Mouse (Mus musculus) spleen, postnatal 4 days (tissue): ENCODE results near the gene Lmo2.
"Not testable (repeated sequence)": the region's sequence is repeated elsewhere in the genome, so short reads cannot be mapped to it uniquely, and the experiment has no call there.

Source experiments
- DNase-seq, 2 experiments: peaks; one replicate each; pipeline ENCODE4 v3.0.0; 2022; ENCODE audit warnings: low spot score in 2 of 2

The Lmo2 gene

GRCm38 (mm10) chr2:103977716-103978115 is 19.9 kb downstream of the Lmo2 start:
- no peak for DNase-seq

DNA sequence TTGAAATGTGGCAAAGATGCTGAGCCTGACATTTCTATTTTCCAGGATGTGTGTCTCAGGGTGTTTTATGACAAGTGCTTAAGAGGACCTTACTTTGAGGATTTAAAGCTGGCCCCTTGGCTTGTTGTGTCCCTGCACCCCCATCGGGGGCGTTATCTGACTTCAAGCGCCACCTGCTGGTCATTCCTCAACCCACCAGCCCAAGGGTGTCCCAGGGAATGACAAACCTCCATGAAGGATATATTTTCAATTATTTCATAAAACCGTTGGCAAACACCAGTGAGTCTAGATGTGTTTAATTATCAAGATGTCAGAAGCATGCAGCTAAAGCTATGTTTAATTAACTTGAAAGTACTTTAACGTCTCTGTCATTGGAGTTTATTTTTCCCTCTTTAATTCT is 24.5 kb downstream of the Lmo2 start:
- DNase-seq, result peak; percentile 78 to 93

- no peak for DNase-seq
These were observed 25.4 kb downstream of the Lmo2 start for GRCm38 (mm10) chr2:103983146-103983545.

- DNase-seq, result not testable (repeated sequence)
These were observed 29.8 kb downstream of the Lmo2 start for GRCm38 (mm10) chr2:103987595-103987994.

DNA sequence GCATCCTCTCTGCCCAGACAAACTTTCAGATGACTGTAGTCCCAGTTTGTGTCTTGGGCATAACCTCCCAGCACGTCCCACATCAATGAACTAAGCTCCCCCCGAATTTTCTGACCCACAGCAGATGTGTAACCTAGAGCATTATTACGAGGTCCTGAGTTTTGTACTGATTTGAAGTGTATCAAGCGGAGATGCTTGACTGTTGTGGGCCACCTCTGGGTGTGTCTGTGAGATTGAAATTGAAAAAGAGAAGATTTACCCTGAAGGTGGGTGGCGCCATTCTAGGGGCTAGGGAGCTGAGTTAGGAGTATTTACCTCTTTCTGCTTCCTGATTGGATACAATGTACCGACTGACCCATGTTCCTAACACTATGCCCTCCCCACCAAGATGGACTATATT is 31.9 kb downstream of the Lmo2 start:
- no peak for DNase-seq

- no peak for DNase-seq
These were observed 33.5 kb downstream of the Lmo2 start for GRCm38 (mm10) chr2:103991303-103991702.

GRCm38 (mm10) chr2:103992162-103992561 is 34.4 kb downstream of the Lmo2 start:
- DNase-seq, result no peak

- DNase-seq, result no peak
These were observed 35.0 kb downstream of the Lmo2 start for GRCm38 (mm10) chr2:103992618-103993332.

DNA sequence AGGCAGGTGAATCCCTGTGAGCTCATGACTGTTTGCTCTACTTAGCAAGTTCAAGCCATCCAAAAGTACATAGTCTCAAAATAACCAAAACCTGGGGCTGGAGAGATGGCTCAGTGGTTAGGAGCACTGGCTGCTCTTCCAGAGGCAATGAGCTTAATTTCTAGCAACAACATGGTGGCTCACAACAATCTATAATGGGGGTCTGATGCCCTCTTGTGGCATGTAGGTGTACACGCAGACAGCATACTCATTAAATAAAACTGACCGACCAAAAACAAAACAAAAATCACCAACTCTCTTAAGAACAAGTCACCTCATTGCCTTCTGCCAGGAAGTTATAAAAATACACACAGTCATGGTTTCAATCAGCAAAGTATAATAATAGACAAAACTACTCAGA is 43.3 kb downstream of the Lmo2 start:
- DNase-seq, result no peak

DNA sequence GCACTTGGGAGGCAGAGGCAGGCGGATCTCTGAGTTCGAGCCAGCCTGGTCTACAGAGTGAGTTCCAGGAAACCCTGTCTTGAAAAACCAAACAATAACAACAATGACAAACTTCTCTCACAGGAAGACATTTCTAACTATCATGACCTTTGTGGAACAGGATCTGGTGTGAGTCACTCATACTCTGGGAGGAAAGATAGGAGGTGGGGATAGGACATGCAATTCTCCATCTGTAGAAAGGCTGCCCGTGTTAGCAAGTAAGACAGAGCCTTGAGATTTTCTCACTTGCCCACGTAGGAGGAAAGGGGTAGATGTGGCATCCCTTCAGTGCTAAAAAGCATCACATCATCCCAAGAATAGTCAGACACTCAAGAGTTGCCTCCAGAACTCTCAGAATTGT is 44.1 kb downstream of the Lmo2 start:
- DNase-seq, result no peak

DNA sequence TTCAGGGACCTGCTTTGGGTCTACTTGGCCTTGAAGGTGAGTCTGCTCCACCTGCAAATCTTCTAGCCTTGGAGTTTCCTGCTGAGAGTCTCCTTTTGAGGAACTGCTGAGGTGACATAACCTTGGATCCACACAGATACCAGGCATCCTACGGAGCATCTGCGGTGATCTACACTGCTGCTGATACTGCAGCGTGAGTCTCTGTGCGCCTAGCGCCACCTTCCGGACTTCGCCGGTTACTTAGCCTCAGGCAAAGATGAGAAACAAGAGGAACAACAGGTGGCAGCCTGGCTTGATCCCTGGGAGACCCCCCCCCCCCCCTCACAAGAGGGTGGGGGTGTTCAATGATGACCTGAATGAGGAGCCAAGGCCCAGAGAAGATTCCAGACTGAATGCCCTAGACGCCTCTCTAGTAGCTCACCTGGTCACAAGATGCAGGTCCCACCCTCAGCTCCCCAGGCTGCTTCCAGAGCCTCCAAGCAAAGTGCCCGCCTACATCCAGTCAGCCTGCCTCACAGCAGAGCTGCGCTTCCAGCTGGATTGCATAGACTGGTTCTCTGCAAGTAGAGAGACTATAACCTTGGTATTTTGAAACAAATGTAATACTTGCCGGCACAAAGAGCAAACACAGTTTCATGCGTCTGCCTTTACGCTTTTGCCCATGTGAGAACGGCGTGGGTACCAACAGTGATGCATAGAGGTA is 45.1 kb downstream of the Lmo2 start:
- peak; percentile 70 to 86 for DNase-seq

- DNase-seq, result no peak
These were observed 50.2 kb downstream of the Lmo2 start for GRCm38 (mm10) chr2:104007793-104008519.

DNA sequence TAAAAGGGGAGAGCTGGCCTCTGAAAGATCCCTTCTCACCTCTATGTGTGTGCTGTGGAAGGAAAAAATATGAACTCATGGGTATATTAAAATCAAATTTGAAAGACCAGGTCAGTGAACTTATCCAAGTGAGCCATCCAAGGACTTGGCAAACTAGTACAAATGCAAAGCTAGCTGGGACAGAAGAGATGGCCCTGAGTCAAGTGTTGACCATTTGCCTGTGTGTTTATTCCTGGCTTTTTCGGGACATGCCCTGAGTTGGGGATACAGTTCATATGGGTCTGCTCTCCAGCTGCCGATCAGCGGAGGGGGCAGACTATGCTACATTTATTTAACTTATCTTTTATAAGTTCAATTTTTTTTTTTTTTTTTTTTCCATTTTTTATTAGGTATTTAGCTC is 51.1 kb downstream of the Lmo2 start:
- not testable (repeated sequence) for DNase-seq

DNA sequence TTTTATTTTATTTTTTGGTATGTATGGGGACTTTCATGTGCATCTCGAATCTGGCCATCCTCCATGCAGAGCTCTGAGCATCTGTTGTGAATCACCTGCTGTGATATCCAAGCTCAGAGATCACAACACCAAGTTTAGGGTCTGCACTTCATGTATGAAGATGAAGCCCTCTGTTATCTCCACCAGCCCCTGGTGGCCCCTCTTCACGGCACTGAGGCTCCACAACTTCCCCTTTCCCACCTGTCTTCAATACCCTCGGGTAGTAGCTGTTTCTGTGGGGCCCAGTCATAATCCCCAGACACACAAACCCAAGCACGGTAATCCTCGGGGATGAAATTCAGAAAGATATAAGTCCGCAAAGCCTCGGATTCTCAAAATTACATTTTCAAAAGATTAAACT is 65.3 kb downstream of the Lmo2 start:
- no peak for DNase-seq

- no peak for DNase-seq
These were observed 66.9 kb downstream of the Lmo2 start for GRCm38 (mm10) chr2:104024656-104025055.

- DNase-seq, result peak; percentile 92 to 95
These were observed 69.8 kb downstream of the Lmo2 start, which contains the start of gene Fbxo3 for GRCm38 (mm10) chr2:104027458-104028138. Gene Fbxo3 (plus strand): TSS chr2:104027721.

GRCm38 (mm10) chr2:104028139-104028723 is 70.4 kb downstream of the Lmo2 start, which contains the start of gene 4931422A03Rik:
Gene 4931422A03Rik (minus strand): TSS chr2:104028361.
- peak in 1 of 2 experiments; percentile 65 for DNase-seq

- no peak for DNase-seq
These were observed 71.3 kb downstream of the Lmo2 start for GRCm38 (mm10) chr2:104029074-104029473.

- DNase-seq, result no peak
These were observed 72.6 kb downstream of the Lmo2 start for GRCm38 (mm10) chr2:104030381-104030780.
